Comparison of ENCODE assay signal across 8 mouse cellular contexts in genomic region chr5:118562206-118562605, GRCm38 (mm10). TPM values are rescaled to one million over a fixed set of nuclear protein-coding genes. Genes with fewer than 3 reads are reported as not detected.
DNase-seq lines count a peak whose midpoint lies in the region; ATAC-seq and TF ChIP-seq lines count a peak whose summit lies in the region.

No protein-coding gene starts in this region.

- no peak for DNase-seq in left cerebral cortex, adult 2 months (ENCODE audit: extremely low spot score in 1 of 2, low spot score in 2 of 2)
- DNase-seq in left cerebral cortex, adult 18-20 months (ENCODE audit: low spot score in 2 of 2), result no peak
- no peak for DNase-seq in limb, embryonic 10.5 days (ENCODE audit: low spot score)
- DNase-seq in urinary bladder, adult 18-20 months (ENCODE audit: low spot score in 2 of 2), result no peak
- DNase-seq in left cerebral cortex, adult 8-10 months (ENCODE audit: low spot score in 2 of 2), result no peak
- DNase-seq in adrenal gland, adult (ENCODE audit: inconsistent age in 2 of 2, low spot score in 1 of 2), result no peak

- H3K4me1 ChIP-seq in embryonic facial prominence, embryonic 15.5 days, result peaks cover 42% of the 10 kb centered on the region
- peaks cover 69% of the 10 kb centered on the region for H3K4me1 ChIP-seq in limb, embryonic 10.5 days
- peaks cover 35% of the 10 kb centered on the region for H3K4me1 ChIP-seq in neural tube, embryonic 14.5 days (ENCODE audit: control insufficient read depth, insufficient read depth, low read length)

- ATAC-seq in embryonic facial prominence, embryonic 15.5 days (ENCODE audit: insufficient number of reproducible peaks, low FRiP score, low TSS enrichment, low read depth), result no peak
- ATAC-seq in neural tube, embryonic 14.5 days (ENCODE audit: low read depth), result no peak

- H3K36me3 ChIP-seq in embryonic facial prominence, embryonic 15.5 days, result no peaks in the 10 kb centered on the region
- no peaks in the 10 kb centered on the region for H3K36me3 ChIP-seq in limb, embryonic 10.5 days
- H3K36me3 ChIP-seq in neural tube, embryonic 14.5 days (ENCODE audit: control insufficient read depth, insufficient read depth, low read length), result no peaks in the 10 kb centered on the region

- H3K9me3 ChIP-seq in embryonic facial prominence, embryonic 15.5 days (replicated peaks), result no peaks in the 10 kb centered on the region
- no peaks in the 10 kb centered on the region for H3K9me3 ChIP-seq in limb, embryonic 10.5 days (replicated peaks)
- no peaks in the 10 kb centered on the region for H3K9me3 ChIP-seq in neural tube, embryonic 14.5 days (ENCODE audit: control insufficient read depth, low read length)

- peak overlapping the region; percentile 84 for H3K4me3 ChIP-seq in left cerebral cortex, adult 2 months
- H3K4me3 ChIP-seq in embryonic facial prominence, embryonic 15.5 days (replicated peaks), result peak overlapping the region; percentile 76
- peak overlapping the region; percentile 88 for H3K4me3 ChIP-seq in limb, embryonic 10.5 days
- H3K4me3 ChIP-seq in neural tube, embryonic 14.5 days (ENCODE audit: low read depth, low read length), result peak overlapping the region; percentile 81

- peak overlapping the region; percentile 75 for H3K4me2 ChIP-seq in embryonic facial prominence, embryonic 15.5 days (replicated peaks)
- H3K4me2 ChIP-seq in neural tube, embryonic 14.5 days (ENCODE audit: low read depth, low read length), result peak overlapping the region; percentile 76

- H3K27ac ChIP-seq in left cerebral cortex, adult 2 months, result no peak overlapping the region
- H3K27ac ChIP-seq in embryonic facial prominence, embryonic 15.5 days (replicated peaks), result no peak overlapping the region
- H3K27ac ChIP-seq in limb, embryonic 10.5 days, result no peak overlapping the region
- no peak overlapping the region for H3K27ac ChIP-seq in neural tube, embryonic 14.5 days (ENCODE audit: low read depth, low read length)

- no peak for TF ChIP-seq CTCF in left cerebral cortex, adult 2 months (IDR thresholded peaks at IDR 0.05)

- 0 out of 2 replicates have a peak, but pooled peaks cover 5% of the 10 kb centered on the region for H3K27me3 ChIP-seq in embryonic facial prominence, embryonic 15.5 days
- H3K27me3 ChIP-seq in limb, embryonic 10.5 days (ENCODE audit: low read depth, poor library complexity, severe bottlenecking), result 0 out of 2 replicates have a peak, but pooled peaks cover 3% of the 10 kb centered on the region
- H3K27me3 ChIP-seq in neural tube, embryonic 14.5 days (ENCODE audit: control insufficient read depth, insufficient read depth, low read length), result no peaks in the 10 kb centered on the region

- intact Hi-C loops in left cerebral cortex, adult 2 months (cut with DNase I), result no loop called here

- 27% methylated on average over 3 of the region's 3 CpGs for WGBS in embryonic facial prominence, embryonic 15.5 days
- 38% methylated on average over 3 of the region's 3 CpGs for WGBS in limb, embryonic 10.5 days
- 32% methylated on average over 3 of the region's 3 CpGs for WGBS in neural tube, embryonic 14.5 days

- H3K9ac ChIP-seq in embryonic facial prominence, embryonic 15.5 days, result no peak overlapping the region
- H3K9ac ChIP-seq in neural tube, embryonic 14.5 days (replicated peaks; ENCODE audit: low read depth, low read length), result peak overlapping the region; percentile 95

RNA-seq across cellular contexts. Expression of gene Med13l, which starts 1.7 kb away (rescaled TPM):
- total RNA-seq in left cerebral cortex, adult 2 months (2021), result 100 to 1,000 TPM; 118 to 123 TPM
- total RNA-seq in left cerebral cortex, adult 18-20 months (2021), result 100 to 1,000 TPM; 108 to 109 TPM
- polyA plus RNA-seq in embryonic facial prominence, embryonic 15.5 days (2015; fragmentation: Nextera tagmentation; extraction: Ambion mirVana), result 14.8 and 15.0 TPM in 2 replicates
- polyA plus RNA-seq in limb, embryonic 10.5 days (2016; fragmentation: Nextera tagmentation; extraction: Ambion mirVana), result 11.1 and 13.9 TPM in 2 replicates
- 18.6 and 18.7 TPM in 2 replicates for polyA plus RNA-seq in neural tube, embryonic 14.5 days (2014; fragmentation: Nextera tagmentation; extraction: Ambion mirVana)
- 100 to 1,000 TPM in 2 of 4 experiments, 10 to 100 TPM in 2; 91.8 to 110 (median 101) TPM for total RNA-seq in left cerebral cortex, adult 8-10 months (2022)
